Mouse (Mus musculus): ENCODE results near the gene Fgf11. TPM values are rescaled to one million over a fixed set of nuclear protein-coding genes. Genes with fewer than 3 reads are reported as not detected.

Gene Fgf11
- polyA plus RNA-seq, 1 experiment from 2014 or later = 0.21 TPM

GRCm38 (mm10) chr11:69823456-69823855 lies 21.8 kb upstream of the Fgf11 start:
- Histone ChIP-seq H3K27ac (ENCODE audit: low read length) (no peak overlapping the region), H3K36me3 (ENCODE audit: control insufficient read depth, insufficient read depth) (no peaks in the 10 kb centered on the region), H3K4me2 (ENCODE audit: low read depth, low read length) (no peak overlapping the region), H3K4me1 (ENCODE audit: control insufficient read depth, low read depth, low read length) (no peaks in the 10 kb centered on the region), H3K4me3 (ENCODE audit: low read depth, low read length) (no peak overlapping the region), H3K27me3 (ENCODE audit: control insufficient read depth, insufficient read depth, low read depth, low read length) (no peaks in the 10 kb centered on the region), H3K9ac (ENCODE audit: low read depth, low read length) (no peak overlapping the region), H3K9me3 (replicated peaks; ENCODE audit: control insufficient read depth, low read length) (no peaks in the 10 kb centered on the region)
- WGBS (ENCODE audit: insufficient replicate concordance) = 59% methylated on average over 2 of the region's 2 CpGs
- ATAC-seq (ENCODE audit: low read depth) = no peak

DNA sequence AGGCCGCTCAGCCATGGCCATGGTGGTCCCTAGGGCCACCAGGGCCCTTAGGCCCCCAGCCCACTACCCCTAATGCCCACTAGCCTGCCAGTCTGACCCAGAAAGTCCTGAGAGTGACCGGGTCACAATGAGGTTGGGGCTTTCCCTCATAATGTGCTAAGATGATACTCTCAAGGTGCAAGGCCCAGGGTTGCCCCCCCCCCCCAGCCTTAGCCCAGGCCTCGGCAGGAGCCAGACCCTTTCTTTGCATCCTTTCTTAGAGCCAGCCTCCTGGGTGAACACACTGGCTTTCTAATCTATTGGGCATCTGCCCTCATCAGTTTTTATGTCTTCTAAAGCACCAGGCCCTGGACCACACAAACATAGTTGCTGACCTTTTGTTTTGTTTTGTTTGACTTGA lies 20.4 kb upstream of the Fgf11 start, which contains the start of gene Spem1:
Gene Spem1, minus strand, starts transcription at position 101 of the 400 bp plus-strand sequence.
- Histone ChIP-seq H3K4me2 (ENCODE audit: low read depth, low read length) (no peak within 1 kb of the TSS), H3K27me3 (ENCODE audit: control insufficient read depth, insufficient read depth, low read depth, low read length) (no peaks in the 10 kb centered on the region), H3K36me3 (ENCODE audit: control insufficient read depth, insufficient read depth) (no peaks in the 10 kb centered on the region), H3K27ac (ENCODE audit: low read length) (no peak within 1 kb of the TSS), H3K4me3 (ENCODE audit: low read depth, low read length) (no peak within 1 kb of the TSS), H3K9me3 (replicated peaks; ENCODE audit: control insufficient read depth, low read length) (no peaks in the 10 kb centered on the region), H3K9ac (ENCODE audit: low read depth, low read length) (no peak within 1 kb of the TSS), H3K4me1 (ENCODE audit: control insufficient read depth, low read depth, low read length) (no peaks in the 10 kb centered on the region)
- 66% methylated on average over 3 of the region's 3 CpGs for WGBS (ENCODE audit: insufficient replicate concordance)
- no peak for ATAC-seq (ENCODE audit: low read depth)

GRCm38 (mm10) chr11:69818871-69819270 lies 17.2 kb upstream of the Fgf11 start:
- H3K4me1 ChIP-seq (ENCODE audit: control insufficient read depth, low read depth, low read length) = no peaks in the 10 kb centered on the region
- no peak overlapping the region for H3K4me2 ChIP-seq (ENCODE audit: low read depth, low read length)
- H3K27me3 ChIP-seq (ENCODE audit: control insufficient read depth, insufficient read depth, low read depth, low read length) = no peaks in the 10 kb centered on the region
- 56% methylated on average over 8 of the region's 8 CpGs for WGBS (ENCODE audit: insufficient replicate concordance)
- H3K27ac ChIP-seq (ENCODE audit: low read length) = no peak overlapping the region
- H3K36me3 ChIP-seq (ENCODE audit: control insufficient read depth, insufficient read depth) = no peaks in the 10 kb centered on the region
- no peak overlapping the region for H3K4me3 ChIP-seq (ENCODE audit: low read depth, low read length)
- ATAC-seq (ENCODE audit: low read depth) = no peak
- H3K9ac ChIP-seq (ENCODE audit: low read depth, low read length) = no peak overlapping the region
- no peaks in the 10 kb centered on the region for H3K9me3 ChIP-seq (replicated peaks; ENCODE audit: control insufficient read depth, low read length)

DNA sequence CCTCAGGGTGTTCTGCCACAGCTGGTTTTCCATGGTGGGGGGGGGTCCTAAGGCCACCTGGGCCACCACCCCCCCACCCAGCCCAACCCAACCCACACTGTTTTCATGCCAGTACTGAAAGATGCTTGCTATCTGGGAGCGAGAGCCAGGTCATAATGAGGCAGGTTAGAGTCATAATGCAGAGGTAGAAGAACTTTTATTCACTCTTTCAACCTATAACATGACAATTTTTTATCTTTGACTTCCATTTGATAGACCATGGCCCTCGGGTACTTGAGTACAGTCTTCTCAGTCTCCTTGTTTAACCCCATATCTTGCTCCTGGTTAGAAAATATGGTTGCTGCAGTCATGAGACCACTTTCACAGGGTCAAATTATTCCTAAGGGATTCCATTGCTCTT lies 16.7 kb upstream of the Fgf11 start, which contains the start of gene Spem2:
Gene Spem2, minus strand, starts transcription at position 101 of the 400 bp plus-strand sequence.
- no peaks in the 10 kb centered on the region for H3K9me3 ChIP-seq (replicated peaks; ENCODE audit: control insufficient read depth, low read length)
- WGBS (ENCODE audit: insufficient replicate concordance) = 58% methylated on average over 2 of the region's 2 CpGs

DNA sequence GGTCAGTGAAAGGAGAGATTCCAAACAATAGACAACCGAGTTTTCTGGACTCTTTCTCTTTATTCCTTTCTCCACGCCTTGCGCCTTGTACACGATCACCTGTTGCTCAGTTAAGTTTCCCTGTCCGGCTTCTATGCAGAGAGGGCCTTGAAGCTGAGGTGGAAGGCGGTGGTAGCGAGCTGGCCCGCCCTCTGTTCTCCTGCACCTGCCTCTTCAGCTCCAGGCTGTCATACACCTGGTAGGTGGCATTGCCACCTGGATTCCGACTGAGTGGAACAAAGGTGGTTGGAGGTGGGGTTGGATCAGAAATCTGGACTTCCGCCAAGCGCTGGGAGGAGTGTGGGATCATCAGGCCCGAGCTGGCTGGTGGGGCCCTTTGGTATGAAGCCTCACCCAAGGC lies 14.9 kb upstream of the Fgf11 start:
- Histone ChIP-seq H3K9me3 (replicated peaks; ENCODE audit: control insufficient read depth, low read length) (no peaks in the 10 kb centered on the region), H3K27me3 (ENCODE audit: control insufficient read depth, insufficient read depth, low read depth, low read length) (no peaks in the 10 kb centered on the region), H3K4me2 (ENCODE audit: low read depth, low read length) (no peak overlapping the region), H3K27ac (ENCODE audit: low read length) (no peak overlapping the region), H3K9ac (ENCODE audit: low read depth, low read length) (no peak overlapping the region), H3K4me3 (ENCODE audit: low read depth, low read length) (no peak overlapping the region), H3K36me3 (ENCODE audit: control insufficient read depth, insufficient read depth) (no peaks in the 10 kb centered on the region), H3K4me1 (ENCODE audit: control insufficient read depth, low read depth, low read length) (no peaks in the 10 kb centered on the region)
- ATAC-seq (ENCODE audit: low read depth) = no peak
- WGBS (ENCODE audit: insufficient replicate concordance) = 80% methylated on average over 12 of the region's 12 CpGs

More for the DNA sequence above, 16.7 kb upstream of the Fgf11 start, which contains the start of gene Spem2:
- H3K4me2 ChIP-seq (ENCODE audit: low read depth, low read length) = no peak within 1 kb of the TSS
- no peak within 1 kb of the TSS for H3K4me3 ChIP-seq (ENCODE audit: low read depth, low read length)
- H3K27ac ChIP-seq (ENCODE audit: low read length) = no peak within 1 kb of the TSS
- ATAC-seq (ENCODE audit: low read depth) = no peak
- no peak within 1 kb of the TSS for H3K9ac ChIP-seq (ENCODE audit: low read depth, low read length)
- H3K27me3 ChIP-seq (ENCODE audit: control insufficient read depth, insufficient read depth, low read depth, low read length) = no peaks in the 10 kb centered on the region
- H3K36me3 ChIP-seq (ENCODE audit: control insufficient read depth, insufficient read depth) = no peaks in the 10 kb centered on the region
- H3K4me1 ChIP-seq (ENCODE audit: control insufficient read depth, low read depth, low read length) = no peaks in the 10 kb centered on the region

DNA sequence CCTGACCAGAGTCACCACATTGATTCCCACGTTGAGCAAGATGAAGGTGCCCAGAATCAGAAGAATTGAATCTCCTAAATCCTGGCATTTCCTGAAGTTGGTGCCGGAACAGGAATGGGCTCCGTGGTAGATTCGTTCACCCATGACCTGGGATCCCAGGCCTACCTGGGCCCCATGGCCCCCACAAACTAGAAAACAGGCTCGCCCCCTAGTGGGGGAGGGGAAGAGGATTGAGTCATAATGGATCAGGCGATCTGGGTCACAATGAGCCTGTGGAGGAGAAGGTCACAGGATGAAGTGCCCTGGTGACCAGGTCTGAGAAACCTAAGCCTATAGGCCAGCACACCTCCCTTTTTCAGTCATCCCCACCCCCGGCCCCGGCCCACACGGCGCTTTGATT lies 13.5 kb upstream of the Fgf11 start, which contains the start of gene Gm39566:
Gene Gm39566, minus strand, starts transcription at position 144 of the 400 bp plus-strand sequence.
- no peak within 1 kb of the TSS for H3K27ac ChIP-seq (ENCODE audit: low read length)
- H3K4me1 ChIP-seq (ENCODE audit: control insufficient read depth, low read depth, low read length) = no peaks in the 10 kb centered on the region
- no peaks in the 10 kb centered on the region for H3K27me3 ChIP-seq (ENCODE audit: control insufficient read depth, insufficient read depth, low read depth, low read length)
- H3K4me2 ChIP-seq (ENCODE audit: low read depth, low read length) = no peak within 1 kb of the TSS
- no peak within 1 kb of the TSS for H3K9ac ChIP-seq (ENCODE audit: low read depth, low read length)
- no peak within 1 kb of the TSS for H3K4me3 ChIP-seq (ENCODE audit: low read depth, low read length)
- no peak for ATAC-seq (ENCODE audit: low read depth)
- 53% methylated on average over 10 of the region's 10 CpGs for WGBS (ENCODE audit: insufficient replicate concordance)
- H3K9me3 ChIP-seq (replicated peaks; ENCODE audit: control insufficient read depth, low read length) = no peaks in the 10 kb centered on the region
- H3K36me3 ChIP-seq (ENCODE audit: control insufficient read depth, insufficient read depth) = no peaks in the 10 kb centered on the region

DNA sequence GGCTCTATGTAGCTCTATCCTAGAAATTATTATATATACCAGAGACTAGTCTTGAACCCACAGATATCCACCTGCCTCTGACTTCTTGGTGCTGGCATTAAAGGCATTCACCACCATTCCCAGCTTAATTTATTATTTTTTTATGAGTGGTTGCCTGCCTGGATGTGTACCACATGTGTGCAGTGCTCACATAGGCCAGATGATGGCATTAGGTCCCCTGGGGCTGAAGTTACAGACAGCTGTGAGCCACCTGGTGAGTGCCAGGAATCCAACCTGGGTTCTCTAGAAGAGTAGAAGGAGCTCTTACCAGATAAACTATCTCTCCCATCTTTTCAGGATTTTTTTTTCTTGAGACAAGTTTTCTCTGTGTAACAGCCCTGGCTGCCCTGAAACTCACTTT lies 8.6 kb upstream of the Fgf11 start:
- Histone ChIP-seq H3K4me1 (ENCODE audit: control insufficient read depth, low read depth, low read length) (no peaks in the 10 kb centered on the region; the same call in 1 of the 2 replicates), H3K27ac (ENCODE audit: low read length) (no peak overlapping the region), H3K9me3 (replicated peaks; ENCODE audit: control insufficient read depth, low read length) (no peaks in the 10 kb centered on the region), H3K4me3 (ENCODE audit: low read depth, low read length) (no peak overlapping the region), H3K9ac (ENCODE audit: low read depth, low read length) (no peak overlapping the region), H3K36me3 (ENCODE audit: control insufficient read depth, insufficient read depth) (no peaks in the 10 kb centered on the region), H3K4me2 (ENCODE audit: low read depth, low read length) (no peak overlapping the region), H3K27me3 (ENCODE audit: control insufficient read depth, insufficient read depth, low read depth, low read length) (peaks cover 15% of the 10 kb centered on the region)
- no peak for ATAC-seq (ENCODE audit: low read depth)

DNA sequence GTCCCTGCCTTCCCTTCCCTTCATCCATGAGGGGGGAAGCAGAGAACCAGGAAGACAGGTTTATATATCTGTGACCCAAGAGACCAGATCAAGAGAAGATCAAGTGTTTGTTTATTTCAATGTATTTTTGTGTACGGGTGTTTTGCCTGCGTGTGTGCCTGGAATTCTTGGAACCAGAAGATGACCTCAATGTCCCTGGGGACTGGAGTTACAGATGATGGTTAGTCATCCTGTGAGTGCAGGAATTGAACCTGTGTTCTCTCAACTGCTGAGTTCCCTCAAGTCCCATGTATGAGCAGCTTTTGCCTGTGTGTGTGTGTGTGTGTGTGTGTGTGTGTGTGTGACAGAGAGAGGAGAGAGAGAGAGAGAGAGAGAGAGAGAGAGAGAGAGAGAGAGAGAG lies 6.0 kb upstream of the Fgf11 start:
- Histone ChIP-seq H3K9ac (ENCODE audit: low read depth, low read length) (no peak overlapping the region), H3K36me3 (ENCODE audit: control insufficient read depth, insufficient read depth) (no peaks in the 10 kb centered on the region), H3K9me3 (replicated peaks; ENCODE audit: control insufficient read depth, low read length) (no peaks in the 10 kb centered on the region), H3K4me2 (ENCODE audit: low read depth, low read length) (no peak overlapping the region), H3K27ac (ENCODE audit: low read length) (no peak overlapping the region), H3K4me1 (ENCODE audit: control insufficient read depth, low read depth, low read length) (peaks cover 24% of the 10 kb centered on the region), H3K27me3 (ENCODE audit: control insufficient read depth, insufficient read depth, low read depth, low read length) (peaks cover 41% of the 10 kb centered on the region), H3K4me3 (ENCODE audit: low read depth, low read length) (no peak overlapping the region)
- WGBS (ENCODE audit: insufficient replicate concordance) = 73% methylated on average over 2 of the region's 2 CpGs
- no peak for ATAC-seq (ENCODE audit: low read depth)

GRCm38 (mm10) chr11:69806378-69806777 lies 4.7 kb upstream of the Fgf11 start:
- Histone ChIP-seq H3K27me3 (ENCODE audit: control insufficient read depth, insufficient read depth, low read depth, low read length) (peaks cover 54% of the 10 kb centered on the region), H3K4me2 (ENCODE audit: low read depth, low read length) (no peak overlapping the region), H3K9me3 (replicated peaks; ENCODE audit: control insufficient read depth, low read length) (no peaks in the 10 kb centered on the region), H3K36me3 (ENCODE audit: control insufficient read depth, insufficient read depth) (no peaks in the 10 kb centered on the region), H3K9ac (ENCODE audit: low read depth, low read length) (no peak overlapping the region), H3K4me1 (ENCODE audit: control insufficient read depth, low read depth, low read length) (peaks cover 29% of the 10 kb centered on the region), H3K4me3 (ENCODE audit: low read depth, low read length) (no peak overlapping the region), H3K27ac (ENCODE audit: low read length) (no peak overlapping the region)
- WGBS (ENCODE audit: insufficient replicate concordance) = 67% methylated on average over 4 of the region's 4 CpGs
- no peak for ATAC-seq (ENCODE audit: low read depth)
